Mouse (Mus musculus): Measurements from ENCODE around the gene Sfxn4. TPM values are rescaled to one million over a fixed set of nuclear protein-coding genes. Genes with fewer than 3 reads are reported as not detected.
A peak's percentile ranks its signal among the peaks of the same experiment; 100 is the strongest.

Gene Sfxn4
- 10.2 and 10.6 TPM in 2 replicates for polyA plus RNA-seq (2015; fragmentation: Nextera tagmentation; extraction: Ambion mirVana)

DNA sequence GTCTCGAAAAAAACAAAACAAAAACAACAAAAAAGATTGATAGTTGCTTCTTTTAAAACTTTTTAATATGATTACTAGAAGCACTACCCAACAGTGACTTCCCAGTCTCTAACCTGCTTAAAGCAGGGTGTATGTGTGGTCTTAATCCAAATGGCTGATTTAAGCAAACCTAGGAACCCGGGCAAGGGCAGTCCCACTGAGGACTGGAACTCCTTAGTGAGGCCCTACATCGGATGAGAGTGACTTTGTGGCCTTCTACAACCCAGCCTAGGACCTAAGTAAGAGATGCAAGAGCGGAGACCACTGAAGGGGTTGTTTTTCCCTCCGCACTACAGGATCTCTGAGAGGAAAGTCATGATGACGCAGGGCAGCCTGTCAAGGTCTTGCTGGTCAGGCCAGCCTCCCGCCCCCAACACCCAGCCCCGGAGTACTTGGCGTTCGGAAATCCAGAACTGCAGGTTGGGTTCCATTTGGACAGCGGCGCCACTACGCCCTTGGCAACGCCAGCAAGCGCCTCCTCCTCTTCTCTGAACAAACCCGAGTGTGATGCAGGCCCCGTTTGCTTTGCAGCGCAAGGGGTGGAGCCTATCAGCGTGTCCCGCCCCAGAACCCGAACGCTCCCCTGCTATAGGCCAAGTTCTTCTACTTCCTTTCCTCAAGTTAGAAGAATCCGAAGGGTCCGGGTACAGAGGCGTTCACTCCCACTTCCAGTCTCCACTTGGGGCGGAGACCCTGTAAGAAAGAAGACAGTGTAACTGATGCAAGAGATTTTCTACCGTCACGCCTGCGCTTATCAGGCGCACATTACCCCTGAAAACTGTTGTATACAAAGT, at the start of gene Sfxn4:
Gene Sfxn4 (minus strand): TSS at position 612 of the 833 bp plus-strand sequence.
- 3% methylated on average over 30 of the region's 30 CpGs for WGBS
- H3K4me1 ChIP-seq: peaks cover 10% of the 10 kb centered on the region
- peak within 1 kb of the TSS; percentile 51 for H3K4me2 ChIP-seq (replicated peaks)
- peak; percentile 100 for ATAC-seq (replicated peaks)
- peak within 1 kb of the TSS; percentile 53 for H3K4me3 ChIP-seq
- H3K27ac ChIP-seq (replicated peaks): peak within 1 kb of the TSS; percentile 55
- H3K36me3 ChIP-seq: peaks cover 8% of the 10 kb centered on the region; the same call in 1 of the 2 replicates
- no peaks in the 10 kb centered on the region for H3K9me3 ChIP-seq
- no peaks in the 10 kb centered on the region for H3K27me3 ChIP-seq
- H3K9ac ChIP-seq (replicated peaks): peak within 1 kb of the TSS; percentile 61

DNA sequence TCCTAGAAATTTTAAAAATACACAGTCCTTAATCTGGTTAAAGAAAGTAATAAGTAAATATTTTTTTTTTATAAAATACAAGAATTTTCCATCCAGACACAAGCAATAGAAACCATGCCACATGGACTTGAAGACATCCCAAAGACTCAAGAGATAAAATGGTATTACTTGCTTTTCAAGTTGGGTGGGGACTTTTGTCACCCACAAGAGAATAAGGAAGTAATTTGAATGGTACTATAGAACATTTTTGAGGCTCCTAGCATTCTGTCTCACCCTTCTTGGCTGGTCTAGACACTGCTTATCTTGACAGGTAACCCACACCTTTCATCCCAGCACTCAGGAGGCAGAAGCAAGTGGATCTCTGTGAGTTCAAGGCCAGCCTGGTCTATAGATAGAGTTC, 49.0 kb upstream of the Sfxn4 start:
- no peak for ATAC-seq (replicated peaks)
- no peak overlapping the region for H3K4me2 ChIP-seq (replicated peaks)
- no peaks in the 10 kb centered on the region for H3K36me3 ChIP-seq
- no peak overlapping the region for H3K4me3 ChIP-seq
- H3K9me3 ChIP-seq: no peaks in the 10 kb centered on the region
- no peaks in the 10 kb centered on the region for H3K4me1 ChIP-seq
- H3K27ac ChIP-seq (replicated peaks): no peak overlapping the region
- no peak overlapping the region for H3K9ac ChIP-seq (replicated peaks)
- H3K27me3 ChIP-seq: no peaks in the 10 kb centered on the region

DNA sequence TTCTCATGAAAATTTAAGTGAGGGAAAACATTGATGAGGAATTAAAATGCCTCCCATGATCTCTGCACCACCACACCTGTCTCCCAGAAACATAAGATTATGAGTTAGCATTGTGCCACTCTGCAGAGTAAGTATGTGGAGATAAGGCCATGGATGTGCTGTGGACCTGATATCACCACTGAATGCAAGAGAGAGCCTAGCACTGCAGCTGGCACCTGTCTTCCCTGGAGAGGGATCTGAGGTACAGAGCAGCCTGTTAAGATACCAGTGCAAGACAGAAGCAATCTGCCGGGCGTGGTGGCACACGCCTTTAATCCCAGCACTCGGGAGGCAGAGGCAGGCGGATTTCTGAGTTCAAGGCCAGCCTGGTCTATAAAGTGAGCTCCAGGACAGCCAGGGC, 44.2 kb upstream of the Sfxn4 start:
- Histone ChIP-seq H3K9ac (replicated peaks) (no peak overlapping the region), H3K9me3 (no peaks in the 10 kb centered on the region), H3K36me3 (no peaks in the 10 kb centered on the region), H3K27me3 (no peaks in the 10 kb centered on the region), H3K27ac (replicated peaks) (no peak overlapping the region), H3K4me3 (no peak overlapping the region), H3K4me1 (no peaks in the 10 kb centered on the region), H3K4me2 (replicated peaks) (no peak overlapping the region)
- 95% methylated on average over 5 of the region's 5 CpGs for WGBS
- no peak for ATAC-seq (replicated peaks)

DNA sequence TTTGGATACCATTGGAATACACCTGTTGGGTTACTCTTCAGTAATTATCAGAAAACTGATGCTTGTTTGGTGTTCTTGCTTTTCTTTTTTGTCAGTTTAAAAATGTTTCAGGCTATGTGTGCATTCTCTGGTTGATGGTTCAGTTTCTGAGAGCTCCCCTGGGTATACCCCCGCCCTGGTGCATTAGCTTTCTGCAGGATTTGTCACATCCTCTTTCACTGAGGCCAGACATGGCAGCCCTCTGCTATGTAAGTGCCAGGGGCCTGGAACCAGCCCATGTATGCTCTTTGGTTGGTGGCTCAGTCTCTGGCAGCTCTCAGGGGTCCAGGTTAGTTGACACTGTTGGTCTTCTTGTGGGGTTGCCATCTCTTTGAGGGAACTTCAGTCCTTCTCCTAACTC, 42.7 kb upstream of the Sfxn4 start:
- no peak for ATAC-seq (replicated peaks)
- 97% methylated on average over 1 of the region's 1 CpGs for WGBS
- no peaks in the 10 kb centered on the region for H3K4me1 ChIP-seq

DNA sequence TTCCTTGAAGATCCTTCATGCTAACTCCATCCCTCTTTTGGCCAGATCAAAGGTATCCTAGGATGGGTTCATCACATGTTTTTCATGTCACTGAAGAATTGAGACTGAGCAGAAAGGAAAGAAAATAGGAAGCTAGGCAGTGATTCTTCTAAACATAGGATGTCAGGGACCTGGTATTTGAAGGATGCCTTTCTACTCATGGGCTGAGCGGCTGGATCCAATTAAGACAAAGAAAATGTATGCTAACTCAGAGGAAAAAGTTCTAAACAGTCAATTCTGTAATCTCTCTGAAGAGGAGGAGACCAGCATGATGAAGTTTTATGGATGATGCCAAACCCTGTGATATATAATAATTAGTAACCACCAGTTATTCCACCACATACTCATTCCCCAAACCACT, 41.9 kb upstream of the Sfxn4 start:
- Histone ChIP-seq H3K9me3 (no peaks in the 10 kb centered on the region), H3K4me2 (replicated peaks) (no peak overlapping the region), H3K4me3 (no peak overlapping the region), H3K27me3 (no peaks in the 10 kb centered on the region), H3K36me3 (no peaks in the 10 kb centered on the region), H3K4me1 (no peaks in the 10 kb centered on the region), H3K27ac (replicated peaks) (no peak overlapping the region), H3K9ac (replicated peaks) (no peak overlapping the region)
- no peak for ATAC-seq (replicated peaks)
- WGBS: 78% methylated on average over 1 of the region's 1 CpGs

More for the DNA sequence above, 42.7 kb upstream of the Sfxn4 start:
- Histone ChIP-seq H3K4me3 (no peak overlapping the region), H3K9me3 (no peaks in the 10 kb centered on the region), H3K27me3 (no peaks in the 10 kb centered on the region), H3K4me2 (replicated peaks) (no peak overlapping the region), H3K36me3 (no peaks in the 10 kb centered on the region), H3K27ac (replicated peaks) (no peak overlapping the region), H3K9ac (replicated peaks) (no peak overlapping the region)

DNA sequence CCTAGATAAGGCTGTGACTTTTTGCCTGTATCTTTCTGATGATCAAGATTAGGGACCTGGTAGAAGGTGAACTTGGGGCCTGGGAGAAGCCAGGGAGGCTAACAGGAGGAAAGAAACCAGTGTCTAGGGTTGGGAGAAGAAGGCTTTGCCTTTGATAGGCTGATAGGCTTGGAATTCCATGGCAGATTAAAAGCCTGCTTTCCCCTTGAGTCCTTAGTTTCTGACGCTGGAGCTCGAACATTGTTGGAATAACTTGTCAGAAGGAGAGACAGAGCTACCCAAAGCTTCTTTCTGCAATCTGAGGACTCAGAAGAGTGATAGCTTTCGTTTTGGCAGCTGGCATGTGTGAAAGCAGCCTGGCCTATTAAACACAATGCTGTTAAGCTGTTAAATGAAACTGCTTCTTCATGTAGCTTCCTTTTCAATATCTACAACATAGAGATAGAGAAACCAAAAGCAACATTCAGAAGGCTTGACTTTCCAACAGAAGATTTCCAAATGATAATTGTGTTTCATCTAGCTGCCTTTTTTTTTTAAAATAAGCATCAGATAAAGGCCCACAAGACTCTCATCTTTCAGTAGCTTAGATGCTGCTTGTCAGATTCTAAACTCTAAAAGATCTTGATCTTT, 34.1 kb upstream of the Sfxn4 start:
- ATAC-seq (replicated peaks): no peak
- H3K27ac ChIP-seq (replicated peaks): no peak overlapping the region
- peaks cover 20% of the 10 kb centered on the region for H3K4me1 ChIP-seq
- H3K9ac ChIP-seq (replicated peaks): no peak overlapping the region
- no peaks in the 10 kb centered on the region for H3K36me3 ChIP-seq
- H3K9me3 ChIP-seq: no peaks in the 10 kb centered on the region
- no peak overlapping the region for H3K4me3 ChIP-seq
- 33% methylated on average over 3 of the region's 3 CpGs for WGBS
- no peaks in the 10 kb centered on the region for H3K27me3 ChIP-seq
- no peak overlapping the region for H3K4me2 ChIP-seq (replicated peaks)

DNA sequence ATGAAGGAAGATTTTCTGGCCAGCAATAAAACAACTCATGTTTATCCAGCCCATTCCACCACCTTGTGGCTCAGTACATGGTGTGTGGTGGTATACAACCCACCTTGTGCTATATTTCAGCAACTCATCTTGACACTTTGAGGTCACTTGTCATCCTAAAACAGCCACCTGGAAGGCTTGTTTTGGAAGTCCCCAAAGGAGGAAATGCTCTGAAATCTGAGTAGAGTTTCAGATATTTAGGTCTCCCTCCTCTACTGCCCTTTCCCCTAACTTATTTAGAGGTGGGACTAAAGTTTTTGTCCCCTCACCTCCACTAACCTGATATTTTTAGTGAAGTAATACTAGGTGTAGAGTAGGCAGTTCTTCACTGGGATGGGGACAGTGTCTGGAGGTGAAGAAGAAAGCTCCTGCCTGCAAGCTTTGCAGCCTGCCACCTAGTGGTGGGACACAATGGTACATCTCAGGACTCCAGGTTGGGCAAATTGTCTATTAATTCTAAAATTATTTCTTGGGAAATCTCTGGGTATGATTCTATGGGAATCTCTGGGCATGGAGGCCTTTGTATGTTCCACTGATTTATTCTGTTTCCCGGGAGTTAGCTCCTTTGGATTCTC, 30.8 kb upstream of the Sfxn4 start:
- Histone ChIP-seq H3K9ac (replicated peaks) (0 out of 2 replicates have a peak overlapping the region, but pooled peaks have one; percentile 74), H3K27ac (replicated peaks) (no peak overlapping the region), H3K4me2 (replicated peaks) (peak overlapping the region; percentile 64), H3K4me1 (peaks cover 27% of the 10 kb centered on the region), H3K9me3 (no peaks in the 10 kb centered on the region), H3K36me3 (no peaks in the 10 kb centered on the region), H3K4me3 (peak overlapping the region; percentile 93), H3K27me3 (no peaks in the 10 kb centered on the region)
- 33% methylated on average over 1 of the region's 1 CpGs for WGBS
- no peak for ATAC-seq (replicated peaks)

DNA sequence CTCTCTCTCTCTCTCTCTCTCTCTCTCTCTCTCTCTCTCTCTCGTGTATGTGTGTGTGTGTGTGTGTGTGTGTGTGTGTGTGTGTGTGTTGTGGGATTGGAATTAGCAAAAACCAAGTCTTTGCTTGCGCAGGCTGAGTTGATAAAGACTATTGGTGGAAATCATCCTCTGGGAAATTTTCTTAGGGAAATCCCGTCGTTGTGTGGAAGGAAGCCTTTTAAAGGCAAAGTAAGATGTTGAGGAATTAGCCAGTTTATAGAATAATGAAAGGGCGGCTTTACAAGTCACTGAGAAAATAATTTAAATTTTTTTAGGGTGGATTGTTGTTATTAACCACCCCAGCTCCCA, 29.8 kb upstream of the Sfxn4 start:
- Histone ChIP-seq H3K36me3 (no peaks in the 10 kb centered on the region), H3K27ac (replicated peaks) (no peak overlapping the region), H3K27me3 (no peaks in the 10 kb centered on the region), H3K9me3 (no peaks in the 10 kb centered on the region), H3K4me3 (peak overlapping the region; percentile 93), H3K4me2 (replicated peaks) (peak overlapping the region; percentile 64), H3K4me1 (peaks cover 27% of the 10 kb centered on the region), H3K9ac (replicated peaks) (peak overlapping the region; percentile 74; the same call in 1 of the 2 replicates)
- ATAC-seq (replicated peaks): no peak
- 9% methylated on average over 4 of the region's 5 CpGs for WGBS

DNA sequence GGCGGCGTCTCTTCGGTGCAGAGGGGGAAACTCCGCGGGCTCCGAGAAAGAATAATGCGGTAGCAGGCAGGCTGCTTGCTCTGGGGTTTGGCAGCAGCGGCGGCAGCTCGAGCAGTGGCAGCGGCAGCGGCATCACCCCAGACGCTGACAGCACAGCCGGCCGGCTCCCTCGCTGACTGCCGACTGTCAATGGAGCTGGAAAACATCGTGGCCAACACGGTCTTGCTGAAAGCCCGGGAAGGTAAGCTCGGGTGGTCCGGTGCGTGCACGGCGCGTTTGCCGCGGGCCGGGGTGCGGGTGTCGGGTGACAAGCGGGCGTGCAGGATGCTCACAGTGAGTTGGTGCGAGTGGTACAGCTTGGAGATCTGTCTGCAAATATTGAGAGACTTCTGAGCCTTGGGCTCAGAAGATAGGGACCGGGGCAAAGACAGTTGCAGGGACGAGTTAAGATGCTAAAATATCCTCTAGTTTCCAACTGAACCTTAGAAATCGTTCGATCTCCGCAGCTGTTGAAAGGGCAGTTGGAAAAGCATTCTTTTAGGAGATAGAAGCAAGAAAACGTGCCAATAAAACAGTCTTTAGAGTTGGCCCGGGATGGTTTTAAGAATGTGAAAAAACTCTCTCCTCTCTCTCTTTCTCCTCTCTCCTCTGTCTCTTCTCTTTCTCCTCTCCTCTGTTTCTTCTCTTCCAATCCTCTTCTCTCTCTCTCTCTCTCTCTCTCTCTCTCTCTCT, 29.3 kb upstream of the Sfxn4 start:
- peak; percentile 75 for ATAC-seq (replicated peaks)
- Histone ChIP-seq H3K4me2 (replicated peaks) (peak overlapping the region; percentile 64), H3K4me3 (peak overlapping the region; percentile 93), H3K4me1 (peaks cover 27% of the 10 kb centered on the region), H3K9me3 (no peaks in the 10 kb centered on the region), H3K27ac (replicated peaks) (peak overlapping the region; percentile 98), H3K36me3 (no peaks in the 10 kb centered on the region), H3K27me3 (no peaks in the 10 kb centered on the region), H3K9ac (replicated peaks) (peak overlapping the region; percentile 74)
- WGBS: under 1% methylated on average over 39 of the region's 41 CpGs

DNA sequence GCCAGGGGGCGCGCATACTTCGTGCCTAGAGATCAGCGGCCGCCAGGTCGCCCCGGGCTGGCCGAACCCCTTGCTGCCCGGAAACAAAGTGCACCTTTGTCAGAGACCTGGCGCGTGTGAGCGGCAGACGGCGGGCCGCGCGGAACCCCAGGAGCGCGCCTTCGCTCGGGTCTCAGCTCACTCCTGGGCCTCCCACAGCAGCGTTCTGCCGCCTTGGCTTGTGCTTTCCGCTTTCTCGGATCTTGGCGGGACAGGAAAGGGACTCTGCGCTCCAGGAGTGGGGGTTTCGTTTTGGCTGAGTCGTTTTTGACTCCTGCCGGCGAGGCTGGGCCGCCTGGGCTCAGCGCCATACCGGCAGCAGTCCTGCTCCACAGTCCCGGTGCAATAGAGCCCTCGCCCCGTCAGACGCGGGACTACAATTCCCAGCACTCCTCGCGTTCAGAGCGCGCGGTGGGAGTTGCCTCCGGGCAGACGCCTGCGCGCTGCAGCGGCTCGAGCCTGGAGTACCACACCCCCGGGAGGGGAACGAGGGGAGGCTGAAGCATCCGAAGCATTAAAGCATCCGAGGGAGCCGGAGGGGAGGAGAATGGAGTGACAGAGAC, 28.5 kb upstream of the Sfxn4 start, which contains the start of gene Grk5:
Gene Grk5 (plus strand): TSS at position 36 of the 602 bp plus-strand sequence.
- H3K9me3 ChIP-seq: no peaks in the 10 kb centered on the region
- ATAC-seq (replicated peaks): peak; percentile 99
- under 1% methylated on average over 55 of the region's 55 CpGs for WGBS

DNA sequence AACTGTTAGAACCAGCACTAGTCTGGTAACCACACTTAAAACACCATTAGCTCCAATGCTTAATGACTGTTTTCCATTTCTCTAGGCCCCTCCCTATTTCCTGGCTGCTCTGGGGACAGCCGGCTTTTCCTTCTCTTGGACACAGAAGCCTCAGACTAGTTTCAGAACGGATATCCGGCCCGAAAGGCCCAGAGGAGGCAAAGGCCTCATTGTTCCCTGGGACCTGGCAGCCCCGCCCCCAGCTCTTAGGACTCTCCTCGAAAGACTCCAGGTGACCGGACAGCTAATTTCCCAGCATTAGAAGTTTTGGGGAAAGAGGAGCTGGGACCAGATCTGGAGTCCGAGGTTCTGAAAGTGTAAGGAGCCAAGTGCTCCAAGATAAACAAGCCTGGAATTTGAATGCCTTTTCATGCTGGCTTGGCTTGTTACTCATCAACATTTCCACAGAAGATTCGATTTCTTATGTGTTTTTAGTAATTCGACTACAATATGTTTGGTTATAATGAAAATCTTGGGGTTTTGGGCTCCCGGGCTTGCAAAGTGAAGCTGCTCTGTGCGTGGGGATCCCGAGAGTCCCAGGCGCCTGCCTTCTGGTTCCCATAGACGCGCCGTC, 27.9 kb upstream of the Sfxn4 start:
- H3K27me3 ChIP-seq: no peaks in the 10 kb centered on the region
- peak overlapping the region; percentile 78 for H3K9ac ChIP-seq (replicated peaks)
- ATAC-seq (replicated peaks): no peak
- H3K4me2 ChIP-seq (replicated peaks): peak overlapping the region; percentile 51
- 3% methylated on average over 17 of the region's 17 CpGs for WGBS
- H3K4me3 ChIP-seq: peak overlapping the region; percentile 93
- H3K36me3 ChIP-seq: no peaks in the 10 kb centered on the region
- H3K4me1 ChIP-seq: peaks cover 23% of the 10 kb centered on the region
- H3K9me3 ChIP-seq: no peaks in the 10 kb centered on the region
- H3K27ac ChIP-seq (replicated peaks): peak overlapping the region; percentile 98

More for the DNA sequence above, 28.5 kb upstream of the Sfxn4 start, which contains the start of gene Grk5:
- H3K36me3 ChIP-seq: no peaks in the 10 kb centered on the region
- H3K4me2 ChIP-seq (replicated peaks): peak within 1 kb of the TSS; percentile 64
- H3K27ac ChIP-seq (replicated peaks): peak within 1 kb of the TSS; percentile 98
- H3K4me1 ChIP-seq: peaks cover 23% of the 10 kb centered on the region
- H3K4me3 ChIP-seq: peak within 1 kb of the TSS; percentile 93
- H3K27me3 ChIP-seq: no peaks in the 10 kb centered on the region
- peak within 1 kb of the TSS; percentile 78 for H3K9ac ChIP-seq (replicated peaks)

Data from forebrain, embryonic 15.5 days (tissue).